Mouse (Mus musculus) G1E (cell line): ENCODE data around the gene Ppwd1.

Experiments used
- CTCF ChIP-seq: IDR thresholded peaks from 2 replicates; pipeline ENCODE4 v1.5.1; 2012; ENCODE audit warnings: low read depth, low read length, inconsistent platforms, mixed read lengths
- GATA1 ChIP-seq: IDR thresholded peaks from 2 replicates; pipeline ENCODE4 v1.6.1; 2012; ENCODE audit warnings: borderline replicate concordance, low read length, inconsistent platforms, mixed read lengths
- GATA2 ChIP-seq: IDR thresholded peaks from 2 replicates; pipeline ENCODE4 v1.6.1; 2012; ENCODE audit warnings: low read depth, low read length, inconsistent platforms, borderline replicate concordance
- POLR2AphosphoS5 ChIP-seq: IDR thresholded peaks from 2 replicates; pipeline ENCODE4 v1.6.1; 2012; ENCODE audit warnings: low read depth, low read length, inconsistent platforms; ENCODE audit not compliant: insufficient replicate concordance
- TAL1 ChIP-seq: conservative IDR thresholded peaks from 2 replicates; pipeline ENCODE4 v1.6.1; 2012; ENCODE audit warnings: low read depth, low read length, inconsistent platforms, mixed read lengths

- TF ChIP-seq CTCF (no peak), GATA1 (no peak), TAL1 (no peak), GATA2 (no peak), POLR2AphosphoS5 (no peak)
Measured at GRCm38 (mm10) chr13:104187357-104187756, 41.3 kb downstream of the Ppwd1 start.
